Mouse (Mus musculus) MEL (cell line): Measurements from ENCODE around the gene Polr2l.

ENCODE experiments used
- CHD1 ChIP-seq: IDR thresholded peaks from 2 replicates; pipeline ENCODE4 v1.6.1; 2012; ENCODE audit warnings: low read depth, mild to moderate bottlenecking, inconsistent platforms, low read length, improper control_type of control experiment
- CHD2 ChIP-seq: IDR thresholded peaks from 2 replicates; pipeline ENCODE4 v1.6.1; 2011; ENCODE audit warnings: low read length, improper control_type of control experiment
- CTCF ChIP-seq, 3 experiments: IDR thresholded peaks in 2 of 3; conservative IDR thresholded peaks in 1 of 3; 2 replicates each; pipeline ENCODE4 v1.5.1; 2011 to 2012; ENCODE audit warnings: low read length in 3 of 3, low read depth in 2 of 3, mild to moderate bottlenecking in 2 of 3, improper control_type of control experiment in 1 of 3, inconsistent platforms in 1 of 3, mixed read lengths in 1 of 3, moderate library complexity in 1 of 3; ENCODE audit not compliant: control insufficient read depth in 1 of 3, insufficient read depth in 1 of 3, poor library complexity in 1 of 3, severe bottlenecking in 1 of 3
- E2F4 ChIP-seq: IDR thresholded peaks from 2 replicates; pipeline ENCODE4 v1.6.1; 2011; ENCODE audit warnings: low read depth, low read length, improper control_type of control experiment, borderline replicate concordance
- EP300 ChIP-seq, 2 experiments: IDR thresholded peaks; 2 replicates each; pipeline ENCODE4 v1.6.1; 2011; ENCODE audit warnings: improper control_type of control experiment in 2 of 2, low read length in 2 of 2, low read depth in 1 of 2, mild to moderate bottlenecking in 1 of 2
- GABPA ChIP-seq: IDR thresholded peaks from 2 replicates; pipeline ENCODE4 v1.6.1; 2012; ENCODE audit warnings: low read depth, mild to moderate bottlenecking, inconsistent platforms, low read length, improper control_type of control experiment, moderate library complexity
- JUND ChIP-seq: IDR thresholded peaks from 2 replicates; pipeline ENCODE4 v1.6.1; 2011; ENCODE audit warnings: low read depth, mild to moderate bottlenecking, improper control_type of control experiment, low read length
- NELFE ChIP-seq: IDR thresholded peaks from 2 replicates; pipeline ENCODE4 v1.6.1; 2011; ENCODE audit warnings: low read depth, low read length, improper control_type of control experiment
- POLR2A ChIP-seq, 2 experiments: IDR thresholded peaks; 2 replicates each; pipeline ENCODE4 v1.6.1; 2011 to 2012; ENCODE audit warnings: low read length in 2 of 2, mild to moderate bottlenecking in 2 of 2, control low read depth in 1 of 2, improper control_type of control experiment in 1 of 2, low read depth in 1 of 2, moderate library complexity in 1 of 2; ENCODE audit not compliant: control insufficient read depth in 1 of 2, insufficient read depth in 1 of 2, poor library complexity in 1 of 2
- POLR2AphosphoS2 ChIP-seq: IDR thresholded peaks from 2 replicates; pipeline ENCODE4 v1.6.1; 2011; ENCODE audit warnings: low read length, improper control_type of control experiment
- UBTF ChIP-seq: IDR thresholded peaks from 2 replicates; pipeline ENCODE4 v1.6.1; 2012; ENCODE audit warnings: low read depth, mild to moderate bottlenecking, inconsistent platforms, low read length, improper control_type of control experiment, moderate library complexity, borderline replicate concordance; ENCODE audit not compliant: insufficient read depth
- ZNF384 ChIP-seq: IDR thresholded peaks from 2 replicates; pipeline ENCODE4 v1.6.1; 2012; ENCODE audit warnings: low read depth, mild to moderate bottlenecking, inconsistent platforms, low read length, improper control_type of control experiment

GRCm38 (mm10) chr7:141447110-141447991, 27.6 kb downstream of the Polr2l start, which contains the start of gene Rplp2:
- TF ChIP-seq CTCF (IDR thresholded peaks at IDR 0.05 in 2 of 3, conservative IDR thresholded peaks at IDR 0.05 in 1 of 3; ENCODE audit: control insufficient read depth in 1 of 3, insufficient read depth in 1 of 3, low read depth in 2 of 3, low read length in 3 of 3, poor library complexity in 1 of 3, severe bottlenecking in 1 of 3) (0 out of 6 replicates have a peak, but pooled peaks of 1 of the 3 experiments have one; percentile 7), POLR2A (IDR thresholded peaks at IDR 0.05; ENCODE audit: control insufficient read depth in 1 of 2, insufficient read depth in 1 of 2, low read depth in 1 of 2, low read length in 2 of 2, poor library complexity in 1 of 2) (peak; percentile 87 to 93), E2F4 (no peak), ZNF384 (peak; percentile 50), EP300 (IDR thresholded peaks at IDR 0.05; ENCODE audit: low read depth in 1 of 2, low read length in 2 of 2) (no peak), POLR2AphosphoS2 (peak; percentile 88), CHD1 (0 out of 2 replicates have a peak, but pooled peaks have one; percentile 63), CHD2 (no peak), NELFE (peak; percentile 84), UBTF (no peak), JUND (no peak), GABPA (no peak)
